Mouse (Mus musculus): ENCODE results near the gene Pknox2. TPM values are rescaled to one million over a fixed set of nuclear protein-coding genes. Genes with fewer than 3 reads are reported as not detected.

The Pknox2 gene
- polyA plus RNA-seq, 1 experiment: 0.72 TPM

DNA sequence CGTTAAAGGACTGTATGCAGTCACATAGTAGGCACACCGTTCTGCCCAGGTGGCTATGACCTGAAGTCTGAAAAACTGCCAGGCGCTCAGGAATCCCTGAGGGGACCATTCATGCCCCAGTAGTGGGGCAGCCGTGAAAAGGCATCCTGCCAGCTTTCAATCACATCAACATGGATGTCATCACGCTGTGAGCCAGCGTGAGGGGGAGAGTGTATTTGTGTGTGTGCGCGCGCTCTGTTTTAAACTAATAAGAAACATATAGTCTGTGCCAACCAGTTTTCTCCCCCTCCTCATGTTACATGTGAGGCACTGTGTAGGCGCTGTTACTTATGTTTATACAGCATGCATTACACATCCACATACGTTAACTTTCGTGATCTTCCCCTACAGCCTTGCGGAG, 10.9 kb downstream of the Pknox2 start:
- H3K27ac ChIP-seq (ENCODE audit: control insufficient read depth, insufficient read depth, low read depth, low read length, poor library complexity): no peak overlapping the region
- TF ChIP-seq CTCF (IDR thresholded peaks at IDR 0.05; ENCODE audit: control insufficient read depth, insufficient read depth, low read length): no peak
- peaks cover 1% of the 10 kb centered on the region; the same call in 1 of the 2 replicates for H3K4me1 ChIP-seq (ENCODE audit: control insufficient read depth, insufficient read depth, low read length)
- 85% methylated on average over 13 of the region's 13 CpGs for WGBS
- H3K4me3 ChIP-seq (replicated peaks; ENCODE audit: control insufficient read depth, low read depth, low read length): no peak overlapping the region

DNA sequence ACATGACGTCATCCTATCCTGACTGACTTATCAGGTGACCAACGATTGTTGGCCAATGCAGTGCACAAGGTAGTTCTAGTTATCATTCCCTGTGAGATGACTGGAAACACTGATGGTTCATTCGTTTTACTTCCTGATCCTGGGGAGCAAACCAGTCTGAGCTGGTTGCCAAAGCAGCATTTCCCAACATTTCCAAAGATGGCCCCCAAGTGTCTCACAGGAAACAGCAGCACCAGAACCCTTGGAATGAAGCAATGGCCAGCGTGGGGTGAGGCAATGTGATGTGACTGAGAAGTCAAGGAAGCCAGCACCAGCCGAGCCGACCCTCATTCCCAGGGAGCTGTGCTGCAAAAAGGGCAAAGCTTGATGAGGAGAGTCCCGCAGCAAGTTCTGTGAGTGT, 13.7 kb downstream of the Pknox2 start:
- TF ChIP-seq CTCF (IDR thresholded peaks at IDR 0.05; ENCODE audit: control insufficient read depth, insufficient read depth, low read length) (no peak), POLR2A (IDR thresholded peaks at IDR 0.05; ENCODE audit: borderline replicate concordance, control insufficient read depth, low read depth, low read length) (no peak)
- Histone ChIP-seq H3K4me1 (ENCODE audit: control insufficient read depth, insufficient read depth, low read length) (no peaks in the 10 kb centered on the region; the same call in 1 of the 2 replicates), H3K27ac (ENCODE audit: control insufficient read depth, insufficient read depth, low read depth, low read length, poor library complexity) (no peak overlapping the region), H3K4me3 (replicated peaks; ENCODE audit: control insufficient read depth, low read depth, low read length) (no peak overlapping the region)
- WGBS: 52% methylated on average over 7 of the region's 7 CpGs

DNA sequence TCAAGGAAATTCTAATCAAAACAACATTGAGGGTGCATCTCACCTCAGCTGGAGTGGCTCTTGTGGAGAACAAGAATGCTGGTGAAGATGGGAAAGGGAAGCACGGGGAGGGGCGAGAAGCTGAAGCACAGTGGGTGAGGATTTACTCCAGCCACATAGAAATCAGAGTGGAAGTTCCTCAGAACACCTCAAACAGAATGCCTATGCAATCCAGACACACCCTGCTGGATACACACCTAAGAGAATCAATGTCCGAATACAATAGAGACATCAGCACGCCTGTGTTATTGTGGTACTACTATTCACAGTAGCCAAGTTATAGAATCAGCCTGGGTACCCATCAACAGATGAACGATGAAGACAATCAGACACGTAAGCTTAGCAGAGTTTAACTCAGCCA, 18.2 kb downstream of the Pknox2 start:
- Histone ChIP-seq H3K27ac (ENCODE audit: control insufficient read depth, insufficient read depth, low read depth, low read length, poor library complexity) (no peak overlapping the region), H3K4me1 (ENCODE audit: control insufficient read depth, insufficient read depth, low read length) (no peaks in the 10 kb centered on the region), H3K4me3 (replicated peaks; ENCODE audit: control insufficient read depth, low read depth, low read length) (no peak overlapping the region)
- TF ChIP-seq POLR2A (IDR thresholded peaks at IDR 0.05; ENCODE audit: borderline replicate concordance, control insufficient read depth, low read depth, low read length) (no peak), CTCF (IDR thresholded peaks at IDR 0.05; ENCODE audit: control insufficient read depth, insufficient read depth, low read length) (no peak)
- WGBS: 85% methylated on average over 6 of the region's 6 CpGs

DNA sequence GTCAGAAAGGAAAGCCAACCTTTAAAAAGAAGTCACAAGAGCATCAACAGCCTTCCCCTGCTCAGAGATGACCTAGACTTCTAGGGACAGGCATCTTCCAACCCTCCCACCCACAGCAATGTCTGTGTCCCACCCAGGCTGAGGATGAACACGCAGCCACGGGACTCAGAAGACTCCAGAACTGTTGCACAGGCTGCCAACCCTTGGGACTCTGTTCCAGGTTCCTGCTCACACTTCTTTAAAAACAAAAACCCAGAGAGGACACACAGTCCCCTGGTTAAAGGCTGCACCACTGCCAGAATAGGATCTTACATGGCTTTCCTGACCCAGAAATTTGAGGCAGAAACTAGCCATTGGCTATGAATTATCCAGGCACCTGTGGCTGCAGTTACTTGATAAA, 21.0 kb downstream of the Pknox2 start:
- TF ChIP-seq POLR2A (IDR thresholded peaks at IDR 0.05; ENCODE audit: borderline replicate concordance, control insufficient read depth, low read depth, low read length) (no peak), CTCF (IDR thresholded peaks at IDR 0.05; ENCODE audit: control insufficient read depth, insufficient read depth, low read length) (no peak)
- Histone ChIP-seq H3K27ac (ENCODE audit: control insufficient read depth, insufficient read depth, low read depth, low read length, poor library complexity) (no peak overlapping the region), H3K4me3 (replicated peaks; ENCODE audit: control insufficient read depth, low read depth, low read length) (no peak overlapping the region), H3K4me1 (ENCODE audit: control insufficient read depth, insufficient read depth, low read length) (no peaks in the 10 kb centered on the region)
- 90% methylated on average over 2 of the region's 2 CpGs for WGBS

DNA sequence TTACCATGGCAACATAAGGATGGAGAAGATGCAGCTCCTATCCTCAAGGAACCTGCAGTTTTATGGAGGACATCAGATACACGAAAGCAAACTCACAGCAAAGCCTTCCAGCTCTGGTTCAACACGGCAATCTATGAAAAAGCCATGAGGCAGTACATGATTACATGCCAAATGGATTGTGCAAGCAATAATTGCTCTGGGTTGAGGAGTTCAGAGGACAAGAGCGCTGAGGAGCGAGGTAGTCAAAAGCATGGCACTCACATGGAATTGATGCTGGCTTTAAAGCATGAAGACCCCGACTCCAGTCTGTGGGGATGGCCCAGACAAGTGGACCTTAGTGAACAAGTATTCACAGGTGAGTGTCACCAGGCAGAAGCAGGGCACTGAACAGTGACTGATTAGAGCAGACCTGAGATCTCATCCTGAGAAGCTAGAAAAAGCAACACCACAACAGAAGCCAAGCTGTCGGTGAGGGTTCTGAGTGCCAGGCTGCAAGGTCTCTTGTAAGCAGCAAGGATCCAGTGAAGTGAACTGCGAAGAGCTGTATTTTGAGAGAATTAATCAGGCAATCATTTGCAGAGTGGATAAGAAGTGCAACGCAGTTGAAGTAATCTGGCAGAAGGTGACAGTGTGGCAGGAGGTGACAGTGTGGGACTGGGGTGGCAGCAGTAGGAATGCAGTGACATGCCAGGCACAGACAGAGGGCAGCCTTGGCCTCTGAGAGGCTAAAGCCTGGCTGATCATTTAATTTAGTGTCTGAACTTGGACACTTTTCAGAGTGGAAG, 22.3 kb downstream of the Pknox2 start:
- WGBS: 79% methylated on average over 8 of the region's 8 CpGs
- no peak for TF ChIP-seq POLR2A (IDR thresholded peaks at IDR 0.05; ENCODE audit: borderline replicate concordance, control insufficient read depth, low read depth, low read length)
- TF ChIP-seq CTCF (IDR thresholded peaks at IDR 0.05; ENCODE audit: control insufficient read depth, insufficient read depth, low read length): peak; percentile 23; the same call in 1 of the 2 replicates
- Histone ChIP-seq H3K4me3 (replicated peaks; ENCODE audit: control insufficient read depth, low read depth, low read length) (no peak overlapping the region), H3K4me1 (ENCODE audit: control insufficient read depth, insufficient read depth, low read length) (no peaks in the 10 kb centered on the region), H3K27ac (ENCODE audit: control insufficient read depth, insufficient read depth, low read depth, low read length, poor library complexity) (no peak overlapping the region)

DNA sequence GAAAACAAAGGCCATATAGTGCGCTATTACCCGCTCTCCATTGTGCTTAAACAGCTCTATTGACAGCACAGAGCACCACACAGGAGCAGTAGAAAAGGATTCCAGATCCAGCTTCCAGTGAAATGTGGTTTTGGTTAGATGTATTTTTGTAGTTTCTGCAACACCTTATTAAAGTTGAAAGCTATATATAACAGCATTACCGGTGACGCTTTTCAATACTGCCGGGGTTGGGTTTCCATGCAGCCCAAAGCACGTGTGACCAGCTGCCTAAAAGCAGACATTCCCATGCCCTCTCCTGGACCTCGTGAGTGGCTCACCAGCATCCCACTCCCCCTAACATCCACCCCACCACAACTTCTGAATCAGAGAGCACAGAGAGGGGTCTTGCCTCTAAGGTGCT, 23.8 kb downstream of the Pknox2 start:
- Histone ChIP-seq H3K27ac (ENCODE audit: control insufficient read depth, insufficient read depth, low read depth, low read length, poor library complexity) (no peak overlapping the region), H3K4me1 (ENCODE audit: control insufficient read depth, insufficient read depth, low read length) (no peaks in the 10 kb centered on the region)
- 82% methylated on average over 7 of the region's 7 CpGs for WGBS

DNA sequence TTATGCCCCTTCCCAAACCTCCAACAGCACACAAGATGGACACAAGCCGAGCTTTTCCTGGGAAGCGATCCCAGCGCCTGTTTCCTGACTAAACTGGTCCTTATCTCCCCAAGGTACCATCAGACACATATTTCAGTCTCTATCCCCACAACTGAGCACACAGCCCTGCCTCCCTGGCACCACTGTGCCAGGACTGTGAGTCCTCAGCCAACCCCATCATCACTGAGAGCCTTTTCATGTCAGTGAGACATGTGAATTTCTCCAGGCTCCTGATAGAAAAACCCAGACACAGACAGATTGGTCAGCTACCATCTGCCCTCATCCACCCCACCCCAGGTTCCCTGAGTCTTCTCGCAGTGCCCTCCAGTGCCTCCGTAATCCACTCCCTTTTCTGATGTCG, 24.2 kb downstream of the Pknox2 start:
- Histone ChIP-seq H3K4me3 (replicated peaks; ENCODE audit: control insufficient read depth, low read depth, low read length) (no peak overlapping the region), H3K4me1 (ENCODE audit: control insufficient read depth, insufficient read depth, low read length) (no peaks in the 10 kb centered on the region)

More for the DNA sequence above, 23.8 kb downstream of the Pknox2 start:
- TF ChIP-seq POLR2A (IDR thresholded peaks at IDR 0.05; ENCODE audit: borderline replicate concordance, control insufficient read depth, low read depth, low read length) (no peak), CTCF (IDR thresholded peaks at IDR 0.05; ENCODE audit: control insufficient read depth, insufficient read depth, low read length) (no peak)
- H3K4me3 ChIP-seq (replicated peaks; ENCODE audit: control insufficient read depth, low read depth, low read length): no peak overlapping the region

DNA sequence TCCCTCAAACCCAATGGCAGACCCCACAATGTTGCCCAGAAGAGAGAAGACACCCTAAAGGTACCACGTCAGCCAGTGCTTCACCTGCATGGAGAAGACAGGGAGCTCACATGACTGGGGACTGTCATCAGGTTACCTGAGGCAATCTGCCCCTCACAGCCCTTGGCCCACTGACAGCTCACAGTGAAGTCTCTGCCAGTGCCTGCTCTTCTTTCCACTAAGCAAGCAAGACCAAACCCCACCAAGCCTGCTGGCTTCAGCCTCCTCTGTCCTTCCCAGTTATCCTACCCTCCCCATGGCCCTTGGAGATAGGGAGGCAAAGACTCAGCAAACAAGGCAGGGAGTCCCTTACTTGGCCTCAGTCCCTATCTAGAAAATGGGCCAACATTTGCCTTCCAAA, 24.8 kb downstream of the Pknox2 start:
- WGBS: 68% methylated on average over 1 of the region's 1 CpGs
- no peak overlapping the region for H3K27ac ChIP-seq (ENCODE audit: control insufficient read depth, insufficient read depth, low read depth, low read length, poor library complexity)
- TF ChIP-seq CTCF (IDR thresholded peaks at IDR 0.05; ENCODE audit: control insufficient read depth, insufficient read depth, low read length) (no peak), POLR2A (IDR thresholded peaks at IDR 0.05; ENCODE audit: borderline replicate concordance, control insufficient read depth, low read depth, low read length) (no peak)
- H3K4me1 ChIP-seq (ENCODE audit: control insufficient read depth, insufficient read depth, low read length): no peaks in the 10 kb centered on the region
- H3K4me3 ChIP-seq (replicated peaks; ENCODE audit: control insufficient read depth, low read depth, low read length): no peak overlapping the region

More for the DNA sequence above, 24.2 kb downstream of the Pknox2 start:
- TF ChIP-seq POLR2A (IDR thresholded peaks at IDR 0.05; ENCODE audit: borderline replicate concordance, control insufficient read depth, low read depth, low read length) (no peak), CTCF (IDR thresholded peaks at IDR 0.05; ENCODE audit: control insufficient read depth, insufficient read depth, low read length) (no peak)
- no peak overlapping the region for H3K27ac ChIP-seq (ENCODE audit: control insufficient read depth, insufficient read depth, low read depth, low read length, poor library complexity)
- 82% methylated on average over 6 of the region's 6 CpGs for WGBS

Measured in bone marrow, adult 2 months (tissue).